Mouse (Mus musculus): ENCODE data around the gene Stard7.
"Not testable (repeated sequence)": the region's sequence is repeated elsewhere in the genome, so short reads cannot be mapped to it uniquely, and the experiment has no call there.

Gene Stard7

GRCm38 (mm10) chr2:127269491-127270299, at the start of gene Stard7:
TSS of gene Stard7 (plus strand) at chr2:127270218.
- ATAC-seq (ENCODE audit: low TSS enrichment), result peak; percentile 96

DNA sequence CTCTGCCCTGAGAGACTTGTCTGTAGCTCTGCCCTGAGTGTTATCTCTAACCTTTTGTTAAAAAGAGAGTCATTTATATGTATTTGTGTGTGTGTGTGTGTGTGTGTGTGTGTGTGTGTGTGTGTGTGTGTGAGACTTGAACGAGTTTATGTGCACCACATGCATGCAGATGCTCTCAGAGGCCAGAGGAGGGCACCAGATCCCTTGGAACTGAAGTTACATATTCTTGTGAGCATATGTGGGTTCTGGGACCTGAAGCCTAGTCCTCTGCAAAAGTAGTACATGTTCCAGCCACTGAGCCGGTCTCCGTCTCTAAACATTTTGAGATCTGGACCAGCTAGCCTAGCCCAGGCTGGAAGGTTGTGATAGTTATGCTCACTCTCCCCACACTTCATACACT, 44.8 kb upstream of the Stard7 start:
- no peak for ATAC-seq (ENCODE audit: low TSS enrichment)

DNA sequence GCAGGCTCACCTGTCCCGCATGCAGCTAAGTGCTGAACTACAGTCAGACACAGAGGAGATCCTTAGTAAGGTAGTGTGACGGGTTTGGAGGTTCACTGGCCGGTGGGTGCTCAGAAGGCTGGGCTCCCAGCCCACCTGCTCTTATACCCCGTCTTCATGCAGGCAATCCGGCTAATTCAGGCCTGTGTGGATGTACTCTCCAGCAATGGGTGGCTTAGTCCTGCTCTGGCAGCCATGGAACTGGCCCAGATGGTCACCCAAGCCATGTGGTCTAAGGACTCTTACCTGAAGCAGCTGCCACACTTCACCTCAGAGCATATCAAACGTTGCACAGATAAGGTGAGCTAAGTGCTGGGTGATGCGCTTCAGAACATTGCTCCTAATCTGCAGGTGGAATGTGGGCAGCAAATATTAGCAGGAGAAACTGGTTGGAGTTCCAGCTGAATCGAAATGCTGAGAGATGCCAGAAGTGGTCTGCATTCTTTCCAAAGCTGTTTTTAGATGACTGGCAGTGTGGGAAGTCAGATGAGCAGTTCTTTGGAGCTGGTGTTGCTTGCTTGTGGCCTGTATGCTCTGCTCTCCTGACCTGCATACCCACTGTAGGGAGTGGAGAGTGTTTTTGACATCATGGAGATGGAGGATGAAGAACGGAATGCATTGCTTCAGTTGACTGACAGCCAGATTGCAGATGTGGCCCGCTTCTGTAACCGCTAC, 32.0 kb upstream of the Stard7 start:
- ATAC-seq (ENCODE audit: low TSS enrichment), result no peak

DNA sequence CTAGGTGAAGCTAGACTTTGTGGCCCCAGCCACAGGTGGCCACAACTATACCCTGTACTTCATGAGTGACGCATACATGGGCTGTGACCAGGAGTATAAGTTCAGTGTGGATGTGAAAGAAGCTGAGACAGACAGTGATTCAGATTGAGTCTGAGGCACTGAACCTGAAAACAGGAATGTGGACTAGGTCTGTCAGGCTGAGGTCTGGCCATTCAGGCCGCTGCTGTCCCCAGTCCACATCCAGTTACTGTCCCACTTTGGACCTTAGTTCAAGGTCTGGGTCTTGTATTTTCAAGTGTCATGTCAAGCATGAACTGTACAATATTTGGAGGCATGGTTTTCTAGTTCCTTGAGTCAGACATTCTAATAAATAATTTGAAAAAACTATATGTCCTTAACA, 30.0 kb upstream of the Stard7 start:
- ATAC-seq (ENCODE audit: low TSS enrichment), result no peak

GRCm38 (mm10) chr2:127247592-127248333, 22.3 kb upstream of the Stard7 start, which contains the start of the genes Ciao1 and Tmem127:
TSS of gene Ciao1 (minus strand) at chr2:127247816.
TSS of gene Tmem127 (plus strand) at chr2:127247908.
- peak; percentile 93 for ATAC-seq (ENCODE audit: low TSS enrichment)

DNA sequence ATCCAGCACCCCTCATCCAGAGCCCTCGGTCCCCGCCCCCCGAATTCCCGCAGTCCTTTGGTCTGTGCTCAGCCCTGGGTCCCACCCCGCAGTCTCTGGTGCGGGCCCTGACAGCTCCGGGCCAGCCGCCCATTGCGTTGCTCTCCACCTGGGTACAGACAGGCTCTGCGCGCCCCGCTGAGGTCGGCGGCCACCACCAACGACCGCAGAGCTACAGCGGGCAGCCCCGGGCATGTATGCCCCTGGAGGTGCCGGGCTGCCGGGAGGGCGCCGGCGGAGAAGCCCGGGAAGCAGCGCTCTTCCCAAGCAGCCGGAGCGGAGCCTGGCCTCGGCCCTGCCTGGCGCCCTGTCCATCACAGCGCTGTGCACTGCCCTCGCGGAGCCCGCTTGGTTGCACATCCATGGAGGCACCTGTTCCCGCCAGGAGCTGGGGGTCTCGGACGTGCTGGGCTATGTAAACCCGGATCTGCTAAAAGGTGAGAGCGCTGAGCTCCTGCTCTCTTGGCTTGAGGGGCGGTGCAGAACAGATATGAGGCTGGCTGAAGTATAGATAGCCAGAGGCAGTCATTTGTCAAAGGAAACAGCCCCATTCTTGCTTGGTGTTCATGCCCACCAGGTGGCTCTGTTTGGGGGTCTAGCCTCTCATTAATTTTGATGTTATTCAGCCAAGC, 21.5 kb upstream of the Stard7 start:
- peak; percentile 28 for ATAC-seq (ENCODE audit: low TSS enrichment)

DNA sequence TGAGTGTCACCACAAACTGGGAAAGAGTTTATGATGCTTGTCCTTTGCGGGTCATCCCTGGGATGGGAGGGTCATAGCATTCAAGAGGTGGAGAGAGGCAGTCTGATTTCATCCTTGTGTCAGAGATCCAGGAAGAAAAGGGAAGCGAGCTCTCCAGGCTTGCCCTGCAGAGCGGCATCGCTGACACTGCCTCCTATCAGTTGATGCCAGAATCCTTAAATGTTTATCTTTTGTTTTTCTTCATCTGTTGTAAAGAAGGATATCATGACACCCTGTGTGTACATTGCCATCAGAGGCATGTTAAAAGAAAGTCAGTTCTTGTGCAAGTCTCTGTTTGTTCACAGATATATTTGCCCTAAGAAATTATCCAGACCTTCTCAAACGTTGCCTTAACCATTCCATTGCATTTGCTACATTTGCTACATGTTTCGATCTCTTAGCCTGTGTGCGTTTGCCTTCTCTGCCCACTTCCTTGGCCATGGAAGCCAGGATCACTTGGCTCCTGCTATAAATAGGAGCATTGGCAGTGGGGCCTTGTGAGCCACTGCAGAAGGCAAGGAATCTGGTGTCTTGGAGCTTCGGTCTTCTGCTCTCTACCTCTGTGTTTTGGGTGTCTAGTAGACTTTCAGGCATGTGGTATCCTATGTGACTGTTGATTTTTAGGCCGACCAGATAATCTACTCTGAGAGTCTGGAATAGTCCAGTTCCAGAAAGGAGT, 19.6 kb upstream of the Stard7 start:
- ATAC-seq (ENCODE audit: low TSS enrichment), result no peak

DNA sequence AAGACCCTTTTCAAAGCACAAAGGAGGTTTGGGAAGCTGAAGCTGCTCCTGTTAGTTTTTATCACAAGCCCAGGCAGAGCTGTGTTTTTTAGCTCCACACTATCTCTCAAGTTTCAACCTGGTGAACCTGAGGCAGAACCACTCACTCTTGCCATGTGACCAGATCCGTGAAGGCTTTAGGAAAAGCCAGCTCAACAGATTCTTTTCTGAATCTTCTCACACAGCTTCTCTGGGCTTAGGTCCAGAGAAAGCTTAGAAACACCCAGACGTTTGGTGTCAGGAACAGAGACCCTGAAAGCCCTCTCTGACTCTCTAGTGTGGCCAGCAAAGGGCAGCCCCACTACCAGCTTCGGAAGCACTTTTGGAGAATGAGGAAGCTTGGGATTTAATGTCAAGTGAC, 18.6 kb upstream of the Stard7 start:
- no peak for ATAC-seq (ENCODE audit: low TSS enrichment)

GRCm38 (mm10) chr2:127251880-127252527, 18.0 kb upstream of the Stard7 start:
- ATAC-seq (ENCODE audit: low TSS enrichment), result no peak

- ATAC-seq (ENCODE audit: low TSS enrichment), result no peak
Measured at GRCm38 (mm10) chr2:127252787-127253186, 17.2 kb upstream of the Stard7 start.

- no peak for ATAC-seq (ENCODE audit: low TSS enrichment)
Measured at GRCm38 (mm10) chr2:127254604-127255134, 15.3 kb upstream of the Stard7 start.

GRCm38 (mm10) chr2:127255294-127255693, 14.7 kb upstream of the Stard7 start:
- no peak for ATAC-seq (ENCODE audit: low TSS enrichment)

DNA sequence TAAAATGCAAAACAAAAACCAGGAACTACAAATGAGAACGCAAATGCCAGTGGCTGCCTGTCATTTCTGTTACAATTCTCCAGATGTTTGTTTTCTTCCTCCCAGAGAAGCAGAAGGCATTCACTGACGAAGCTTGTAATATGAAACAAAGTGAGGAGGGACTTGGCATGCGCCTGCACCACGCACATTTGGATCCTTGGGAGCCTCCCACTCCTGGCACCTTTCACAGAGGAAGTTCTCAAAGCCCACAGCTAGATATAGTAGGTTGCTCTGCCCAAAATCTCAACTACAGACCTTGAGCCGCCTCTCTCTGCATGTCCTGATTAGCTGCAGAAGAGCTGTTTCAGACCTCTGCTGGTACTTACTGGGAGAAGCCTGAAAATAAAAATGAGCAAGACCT, 10.7 kb upstream of the Stard7 start:
- peak; percentile 56 for ATAC-seq (ENCODE audit: low TSS enrichment)

GRCm38 (mm10) chr2:127262480-127262879, 7.5 kb upstream of the Stard7 start:
- ATAC-seq (ENCODE audit: low TSS enrichment), result no peak

DNA sequence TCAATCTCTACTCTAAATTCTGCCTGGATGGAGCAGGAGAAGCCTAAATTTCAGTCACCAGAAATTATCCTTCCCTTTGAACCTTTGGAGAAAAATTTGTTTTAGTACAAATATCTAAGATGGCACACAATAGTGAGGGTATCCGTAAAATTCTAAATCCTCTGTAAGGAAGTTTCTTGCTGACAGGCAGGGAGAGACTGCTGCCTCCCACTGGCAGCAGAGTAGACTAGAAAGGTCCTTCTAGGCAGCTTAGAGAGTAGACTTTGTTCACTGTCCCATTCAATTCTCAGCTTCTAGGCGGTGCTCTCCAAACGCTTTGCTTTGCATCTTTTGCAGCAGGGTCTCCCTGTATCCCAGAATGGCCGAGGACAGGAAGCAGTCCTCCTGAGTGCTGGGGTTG, 2.2 kb upstream of the Stard7 start:
- ATAC-seq (ENCODE audit: low TSS enrichment), result no peak

DNA sequence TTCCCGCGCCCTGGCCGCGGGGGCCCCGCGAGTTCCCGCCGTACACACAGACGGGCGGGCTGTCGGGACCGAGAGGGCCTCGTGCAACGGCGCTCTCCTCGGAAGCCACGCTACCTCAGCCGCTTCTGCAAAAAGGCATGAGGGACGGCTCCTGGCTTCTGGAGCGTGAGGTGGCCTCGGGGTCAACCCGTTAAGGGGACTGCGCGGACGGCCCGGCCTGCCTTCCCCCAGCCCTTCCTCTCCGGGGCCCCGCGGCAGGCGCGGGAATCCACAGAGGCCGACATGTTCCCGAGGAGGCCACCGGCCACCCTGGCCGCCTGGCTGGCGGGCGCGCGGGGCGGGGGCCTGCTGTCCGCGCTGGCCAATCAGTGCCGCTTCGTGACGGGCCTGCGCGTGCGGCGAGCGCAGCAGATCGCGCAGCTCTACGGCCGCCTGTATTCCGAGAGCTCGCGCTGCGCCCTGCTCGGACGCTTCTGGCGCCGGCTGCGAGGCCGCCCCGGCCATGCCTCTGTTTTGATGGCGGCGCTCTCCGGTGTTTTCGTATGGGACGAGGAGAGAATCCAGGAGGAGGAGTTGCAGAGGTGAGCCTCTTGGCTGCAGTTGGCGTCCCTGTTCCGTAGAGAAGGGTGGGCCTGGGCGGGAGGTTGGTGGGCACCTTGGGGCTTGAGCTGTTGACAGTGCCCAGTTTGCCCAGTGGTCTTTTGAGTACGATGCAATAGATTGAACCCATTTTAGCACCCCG, 453 bp downstream of the Stard7 start:
- ATAC-seq (ENCODE audit: low TSS enrichment), result peak; percentile 87

- no peak for ATAC-seq (ENCODE audit: low TSS enrichment)
Measured at GRCm38 (mm10) chr2:127271042-127271515, 1.1 kb downstream of the Stard7 start.

DNA sequence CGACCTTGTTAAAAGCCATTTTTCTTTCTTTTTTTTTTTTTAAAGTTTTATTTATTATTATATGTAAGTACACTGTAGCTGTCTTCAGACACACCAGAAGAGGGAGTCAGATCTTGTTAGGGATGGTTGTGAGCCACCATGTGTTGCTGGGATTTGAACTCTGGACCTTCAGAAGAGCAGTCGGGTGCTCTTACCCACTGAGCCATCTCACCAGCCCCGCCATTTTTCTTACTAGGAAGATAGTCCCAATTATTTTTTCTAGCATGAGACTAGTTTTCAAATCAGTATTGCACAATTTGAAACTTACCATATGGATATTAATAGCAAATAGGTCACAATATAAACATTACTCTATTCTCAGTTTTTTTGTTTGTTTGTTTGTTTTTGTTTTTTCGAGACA, 2.0 kb downstream of the Stard7 start:
- ATAC-seq (ENCODE audit: low TSS enrichment), result not testable (repeated sequence)

GRCm38 (mm10) chr2:127272806-127273205, 2.8 kb downstream of the Stard7 start:
- ATAC-seq (ENCODE audit: low TSS enrichment), result no peak
